Mouse (Mus musculus): ENCODE data around the gene Spint2.

The Spint2 gene

GRCm38 (mm10) chr7:29303738-29304462, 22.2 kb upstream of the Spint2 start, which contains the start of gene Dpf1:
TSS of gene Dpf1 (plus strand) at chr7:29303951.
- peak; percentile 77 for DNase-seq

- no peak for DNase-seq
These were observed 20.9 kb upstream of the Spint2 start for GRCm38 (mm10) chr7:29302641-29303040.

DNA sequence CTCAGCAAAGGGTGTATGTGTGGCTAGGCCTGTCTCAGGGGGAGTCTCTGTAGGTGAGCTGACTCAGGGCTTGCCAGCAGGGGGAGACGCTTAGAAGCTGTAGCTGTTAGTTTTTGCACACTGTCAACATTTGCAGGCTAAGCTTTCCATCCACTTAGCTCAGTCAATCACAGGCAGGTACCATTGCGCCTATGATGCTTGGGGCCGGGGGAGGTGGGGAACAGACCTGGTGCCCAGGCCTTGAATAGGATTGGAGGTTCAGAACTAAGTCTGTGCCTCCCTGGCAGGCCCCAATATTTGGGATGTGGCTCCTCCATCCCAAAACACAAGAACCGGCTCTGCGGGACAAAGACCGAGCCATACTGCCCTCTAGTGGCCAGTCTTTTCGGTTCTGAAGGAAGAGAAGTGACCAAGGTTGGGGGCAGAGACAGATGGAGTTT, 19.4 kb upstream of the Spint2 start:
- peak; percentile 77 for DNase-seq

GRCm38 (mm10) chr7:29296998-29297397, 15.3 kb upstream of the Spint2 start:
- peak; percentile 90 for DNase-seq

- no peak for DNase-seq
These were observed 14.3 kb upstream of the Spint2 start for GRCm38 (mm10) chr7:29295861-29296647.

DNA sequence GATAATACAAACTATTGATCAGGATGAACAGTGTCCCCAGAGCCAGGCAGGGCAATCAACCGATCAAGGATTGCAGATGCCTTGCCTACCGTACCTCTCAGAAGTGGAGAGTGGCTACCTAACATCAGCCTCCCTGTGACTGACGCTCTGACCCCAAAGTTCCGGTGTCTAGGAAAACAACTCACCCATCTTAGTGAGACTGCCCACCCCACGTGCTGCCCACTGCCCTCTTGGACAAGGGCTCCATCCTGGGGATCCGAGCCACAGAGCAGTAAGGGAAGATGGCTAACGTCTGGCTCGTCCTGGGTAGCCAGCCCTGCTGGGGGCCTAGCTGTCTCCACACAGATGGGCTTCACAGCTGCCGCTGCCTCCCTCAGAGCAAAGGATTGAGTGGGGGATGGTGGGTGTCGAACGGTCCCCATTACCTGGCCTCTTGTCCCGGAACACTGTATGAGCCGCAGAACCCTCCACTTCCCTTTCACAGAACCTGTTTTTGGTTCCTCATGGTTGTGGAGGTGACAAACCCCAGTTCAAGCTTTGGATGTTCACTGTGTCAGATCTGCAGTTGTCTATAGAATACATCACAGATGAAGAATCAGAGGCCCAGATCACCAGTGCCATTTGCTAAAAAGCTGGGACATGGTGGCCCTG, 12.5 kb upstream of the Spint2 start:
- DNase-seq = no peak

- DNase-seq = peak; percentile 77
These were observed 11.7 kb upstream of the Spint2 start for GRCm38 (mm10) chr7:29293131-29294065.

DNA sequence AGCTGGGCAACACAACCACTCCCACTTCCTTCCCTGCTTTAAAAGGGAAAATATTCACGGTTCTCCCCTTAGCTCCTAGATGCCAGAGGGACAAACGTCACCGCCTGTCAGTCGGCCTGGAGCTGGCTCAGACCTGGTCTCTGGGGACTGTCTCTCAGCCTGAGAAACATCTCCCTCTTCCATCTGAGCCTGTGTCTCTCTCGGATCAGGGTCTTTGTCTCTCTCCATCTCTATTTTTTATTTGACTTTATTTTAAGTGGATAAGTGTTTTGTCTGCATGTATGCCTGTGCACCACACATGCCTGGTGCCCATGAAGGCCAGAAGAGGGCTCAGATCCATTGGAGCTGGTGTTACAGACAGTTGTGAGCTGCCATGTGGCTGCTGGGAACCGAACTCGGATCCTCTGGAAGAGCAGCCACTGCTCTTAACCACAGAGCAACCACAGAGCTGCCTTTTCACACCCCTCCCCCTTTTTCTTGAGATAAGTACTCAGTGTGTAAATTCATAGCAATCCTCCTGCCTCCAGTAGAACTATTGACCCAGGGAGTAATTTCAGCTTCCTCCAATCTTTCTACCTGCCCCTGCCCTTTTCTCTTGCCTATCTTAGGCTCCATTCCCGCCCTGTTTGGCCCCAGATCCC, 10.9 kb upstream of the Spint2 start:
- DNase-seq = no peak

GRCm38 (mm10) chr7:29291616-29292457, 10.1 kb upstream of the Spint2 start:
- DNase-seq = no peak

DNA sequence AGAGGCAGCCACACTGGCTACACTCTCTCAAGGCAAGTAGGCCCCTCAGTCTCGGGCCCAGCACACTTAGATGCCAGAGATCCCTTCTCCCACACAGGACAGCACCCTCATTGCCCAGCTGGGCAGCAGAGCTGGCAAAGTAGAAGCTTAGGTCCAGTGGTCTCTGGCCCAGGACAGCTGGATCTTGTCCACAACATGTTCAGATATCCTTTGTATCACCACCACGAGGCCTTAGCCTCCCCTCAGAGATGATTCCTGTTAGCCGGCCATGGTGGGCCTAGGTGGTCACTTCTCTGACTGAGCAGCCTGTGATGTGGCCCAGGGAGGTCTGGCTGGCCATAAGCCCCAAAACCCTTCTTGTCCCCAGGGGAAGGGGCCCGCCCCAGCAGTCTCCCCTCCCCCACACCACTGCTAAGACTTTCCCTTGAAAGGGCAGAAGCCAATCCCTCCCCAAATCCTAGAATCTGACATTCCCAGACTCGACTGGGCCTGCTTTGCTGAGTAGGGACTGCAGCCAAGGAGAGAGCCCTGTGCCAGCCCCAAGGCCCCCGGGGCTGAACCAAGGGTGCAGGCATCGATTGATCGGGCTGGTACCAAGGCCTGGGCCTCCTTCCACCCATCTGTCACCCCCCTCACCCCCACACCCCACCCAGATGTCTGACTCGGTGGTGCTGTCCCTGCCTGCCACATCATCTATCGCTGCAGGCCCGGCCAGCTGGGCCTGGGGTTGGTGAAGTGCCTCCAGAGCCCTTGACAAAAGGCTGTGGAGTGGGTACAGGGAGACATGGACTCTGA, 9.2 kb upstream of the Spint2 start:
- no peak for DNase-seq

DNA sequence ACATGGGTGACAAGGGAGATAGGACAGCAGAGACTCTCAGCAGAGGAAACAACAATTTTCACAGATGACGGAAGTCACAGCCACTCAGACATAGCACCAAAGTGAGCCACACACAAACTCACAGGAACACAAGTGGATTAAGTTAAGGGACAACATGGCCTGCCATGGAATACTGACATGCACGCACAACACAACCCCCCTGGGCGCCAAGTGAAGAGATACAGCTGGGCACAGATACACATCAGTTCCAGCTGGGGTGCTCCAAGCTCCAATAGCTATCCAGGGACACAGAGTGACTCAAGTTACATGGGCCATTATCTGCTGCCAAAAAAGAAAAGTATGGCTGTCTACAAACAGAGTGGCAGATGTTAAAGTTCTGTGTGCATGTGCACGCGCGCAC, 8.1 kb upstream of the Spint2 start:
- DNase-seq = peak; percentile 88

DNA sequence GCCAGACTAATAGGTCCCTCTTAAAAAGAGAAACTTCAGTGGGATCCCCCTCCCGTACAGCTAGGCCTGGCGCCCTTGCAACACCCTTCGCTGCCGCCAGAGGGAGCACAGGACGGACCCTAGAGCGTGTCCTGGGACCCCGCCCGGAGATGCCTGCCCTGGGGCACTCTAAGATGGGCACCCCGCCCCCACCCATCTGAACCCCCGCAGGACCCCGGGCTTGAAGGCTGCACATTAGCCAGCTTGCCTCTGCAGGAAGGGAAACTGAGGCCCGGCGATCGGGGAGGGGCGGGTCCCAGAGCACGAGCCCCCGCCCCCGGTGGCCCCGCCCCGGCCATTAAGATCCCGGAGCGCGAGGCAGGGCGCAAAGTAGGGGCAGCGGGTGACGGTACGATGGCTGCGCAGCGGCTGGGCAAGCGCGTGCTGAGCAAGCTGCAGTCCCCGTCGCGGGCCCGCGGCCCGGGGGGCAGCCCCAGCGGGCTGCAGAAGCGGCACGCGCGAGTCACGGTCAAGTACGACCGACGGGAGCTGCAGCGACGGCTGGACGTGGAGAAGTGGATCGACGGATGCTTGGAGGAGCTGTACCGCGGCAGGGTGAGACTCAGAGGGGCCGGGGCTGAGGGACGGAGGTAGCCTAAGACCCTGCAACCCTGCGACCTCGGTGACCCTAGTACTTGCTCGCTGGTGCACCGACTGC, 7.4 kb upstream of the Spint2 start, which contains the start of gene Ppp1r14a:
Gene Ppp1r14a (plus strand): TSS at position 367 of the 697 bp plus-strand sequence.
- DNase-seq = peak; percentile 86

DNA sequence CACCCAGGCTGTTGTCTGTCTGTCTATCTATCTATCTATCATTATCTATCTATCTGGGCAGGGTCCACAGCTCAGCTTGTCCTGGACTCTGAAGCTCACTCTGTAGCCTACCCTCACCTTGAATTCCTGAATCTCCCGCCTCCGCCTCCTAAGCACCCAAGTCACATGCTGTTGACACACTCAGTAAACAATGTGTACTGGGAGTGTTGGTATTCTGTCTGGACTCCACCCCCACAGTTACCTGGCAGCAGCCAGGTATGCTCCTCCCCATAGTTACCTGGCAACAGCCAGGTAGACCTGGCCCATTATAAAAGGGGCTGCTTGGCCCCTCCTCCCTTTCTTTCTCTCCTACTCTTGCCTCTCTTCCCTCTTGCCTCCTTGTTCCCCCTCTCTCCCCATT, 6.4 kb upstream of the Spint2 start:
- DNase-seq = peak; percentile 65

DNA sequence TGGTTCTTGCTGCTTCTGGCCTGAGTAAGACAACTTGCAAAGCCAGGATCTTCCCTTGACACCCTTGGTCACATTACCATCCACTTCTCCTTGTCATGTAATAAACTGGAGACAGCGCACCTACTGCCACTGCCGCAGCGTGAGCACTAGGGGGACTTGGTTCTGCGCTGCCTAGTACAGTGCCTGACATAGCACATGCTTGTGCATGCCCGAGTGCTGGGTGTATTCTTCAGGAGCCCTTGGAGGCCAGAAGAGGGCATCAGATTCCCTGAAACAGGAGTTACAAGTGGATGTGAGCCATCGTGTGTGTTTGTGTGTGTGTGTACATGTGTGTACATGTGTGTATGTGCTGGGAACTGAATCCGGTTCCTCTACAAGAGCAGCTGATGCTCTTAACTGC, 5.8 kb upstream of the Spint2 start:
- DNase-seq = no peak

DNA sequence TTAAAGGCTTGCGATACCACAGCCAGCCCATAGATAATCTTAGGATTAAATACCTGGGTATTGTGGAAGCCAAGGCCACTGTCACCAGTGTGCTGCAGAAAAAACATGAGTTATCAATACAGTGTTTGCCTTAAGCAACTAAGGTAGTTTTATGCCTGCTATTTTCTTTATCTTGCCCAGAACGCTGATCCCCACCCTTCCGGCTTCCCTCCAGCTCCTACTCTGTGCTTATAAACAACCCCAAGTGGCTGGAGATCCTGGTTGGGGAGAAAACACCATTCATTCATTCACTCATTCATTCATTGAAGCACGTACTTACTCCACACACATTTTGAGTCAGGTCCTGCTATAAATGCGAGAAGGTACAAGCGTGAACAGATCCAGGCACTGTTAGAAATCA, 2.8 kb upstream of the Spint2 start:
- DNase-seq = no peak

- no peak for DNase-seq
These were observed 2.2 kb upstream of the Spint2 start for GRCm38 (mm10) chr7:29283876-29284275.

DNA sequence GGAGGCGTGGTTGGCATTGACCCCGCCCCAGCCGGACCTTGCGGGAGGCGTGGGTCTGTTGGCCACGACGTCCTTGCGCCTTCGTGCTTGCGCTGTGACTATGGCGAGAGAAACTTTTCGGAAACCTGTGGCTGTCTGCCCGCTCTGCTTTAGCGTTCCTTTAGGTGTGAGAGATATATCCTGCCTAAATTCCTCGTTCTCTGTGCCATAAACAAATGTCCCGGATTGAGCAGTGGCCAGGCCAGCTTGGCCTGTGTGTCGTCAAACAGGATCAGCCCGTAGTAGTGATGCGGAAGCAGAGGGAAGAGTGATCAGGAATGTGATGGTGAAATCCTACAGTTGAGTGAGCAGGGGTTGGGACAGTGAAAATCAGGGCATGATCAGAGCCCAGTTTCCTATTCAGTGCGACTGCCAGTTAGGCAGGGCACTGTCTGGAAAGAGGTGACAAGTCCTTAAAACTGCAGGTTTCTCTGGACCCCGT, 402 bp upstream of the Spint2 start:
- no peak for DNase-seq

DNA sequence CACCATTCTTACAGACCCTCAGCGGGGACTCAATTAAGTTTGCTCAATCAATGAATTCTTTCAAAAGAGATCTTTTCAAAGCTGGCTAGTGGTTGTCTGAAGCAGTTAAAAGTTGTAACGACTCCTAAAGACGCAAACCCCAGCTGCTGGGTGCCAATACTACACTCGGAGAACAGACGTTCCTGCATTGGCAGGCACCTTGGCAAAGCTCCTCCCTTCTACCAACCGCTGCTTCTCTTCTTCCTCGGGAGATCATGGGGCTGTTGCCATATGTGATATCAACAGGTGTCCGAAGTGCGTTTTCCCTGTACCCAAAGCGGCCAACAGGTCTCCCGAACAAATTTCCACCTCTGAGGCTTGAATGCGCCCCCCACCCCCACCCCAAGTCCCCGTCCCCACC, 911 bp downstream of the Spint2 start:
- DNase-seq = no peak

DNA sequence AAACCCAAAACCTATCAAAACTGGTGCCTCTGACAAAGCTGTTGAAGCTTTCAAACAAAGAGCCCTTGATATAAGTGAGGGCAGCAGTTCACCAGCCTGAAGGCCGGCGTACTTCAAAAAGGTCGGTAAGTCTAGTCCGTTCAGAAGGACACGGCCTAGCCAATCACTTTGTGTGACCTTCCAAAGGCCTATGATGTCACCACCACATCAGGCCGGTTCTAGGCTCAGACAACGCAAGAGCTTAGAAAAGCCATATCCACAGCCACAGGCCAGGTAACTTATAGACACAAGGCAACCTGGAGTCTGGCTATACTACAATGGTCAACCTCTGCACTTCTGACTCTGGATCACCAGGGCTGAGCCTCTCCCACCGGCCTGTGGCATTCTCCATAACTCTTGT, 1.8 kb downstream of the Spint2 start:
- DNase-seq = no peak

Measured in lung, postnatal 36 days (tissue).